Mouse (Mus musculus) forebrain, embryonic 10.5 days (tissue): ENCODE data around the gene Napa. TPM values are rescaled to one million over a fixed set of nuclear protein-coding genes. Genes with fewer than 3 reads are reported as not detected.
A peak's percentile ranks its signal among the peaks of the same experiment; 100 is the strongest.

ENCODE experiments used
- DNase-seq: peaks from one replicate; pipeline ENCODE4 v3.0.0-alpha.2; 2017; ENCODE audit warnings: low spot score; ENCODE audit errors: extremely low spot score
- H3K27ac ChIP-seq: fragments of 300-500 bp; sonication (generic); 2 replicates; pipeline ENCODE4 v1.5.1; 2016; ENCODE audit warnings: mild to moderate bottlenecking
- H3K27me3 ChIP-seq: fragments of 300-500 bp; sonication (generic); 2 replicates; pipeline ENCODE4 v1.6.1; 2016; ENCODE audit warnings: mild to moderate bottlenecking; ENCODE audit not compliant: poor library complexity, severe bottlenecking
- H3K36me3 ChIP-seq: fragments of 300-500 bp; sonication (generic); replicated peaks from 2 replicates; pipeline ENCODE4 v1.6.1; 2016; ENCODE audit warnings: mild to moderate bottlenecking, moderate library complexity
- H3K4me1 ChIP-seq: fragments of 300-500 bp; sonication (generic); 2 replicates; pipeline ENCODE4 v1.6.1; 2016
- H3K4me3 ChIP-seq: fragments of 300-500 bp; sonication (generic); 2 replicates; pipeline ENCODE4 v1.5.1; 2016; ENCODE audit warnings: mild to moderate bottlenecking, moderate library complexity
- H3K9me3 ChIP-seq: fragments of 300-500 bp; sonication (generic); 2 replicates; pipeline ENCODE4 v1.6.1; 2016; ENCODE audit warnings: mild to moderate bottlenecking, moderate library complexity
- WGBS: fragments of 180-500 bp; shearing (Covaris S2); methylation state at CpG from one replicate; pipeline ENCODE4 v1.1.7; 2016; 5-methylcytosine and 5-hydroxymethylcytosine counted together
- polyA plus RNA-seq: library from polyadenylated mRNA; unstranded; fragments of >200 nt; fragmentation: Nextera tagmentation; extraction: Ambion mirVana; gene quantifications from 2 replicates; pipeline ENCODE4 v1.2.1, GENCODE M21; 2016

Napa gene
- polyA plus RNA-seq, 1 experiment from 2014 or later = 171 TPM

DNA sequence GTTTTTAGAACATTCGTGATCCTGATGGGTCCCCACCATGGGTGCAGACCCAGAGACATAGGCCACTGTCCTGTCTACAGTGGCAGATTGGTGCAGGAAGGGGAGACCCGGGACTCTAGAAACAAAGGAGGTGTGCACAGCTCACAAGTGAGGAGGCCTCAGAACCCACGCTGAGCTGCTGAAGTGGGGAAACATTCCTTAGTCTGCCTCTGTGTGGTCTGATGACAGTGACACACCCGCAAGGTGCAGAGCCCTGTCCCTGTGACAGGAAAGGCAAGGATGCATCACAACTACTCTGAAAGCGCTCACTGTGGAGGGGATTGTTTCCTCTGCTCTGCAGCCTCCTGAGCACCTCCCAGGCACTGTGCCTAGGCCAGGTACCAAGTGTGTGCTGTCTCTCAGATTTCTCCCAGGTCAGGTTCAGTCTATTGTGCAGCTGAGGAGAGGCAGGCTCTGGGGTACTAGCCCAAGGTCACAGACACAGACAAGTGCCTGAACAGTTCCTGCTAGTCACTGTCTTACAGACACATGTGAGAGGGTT lies 4.5 kb downstream of the Napa start:
- peaks cover 61% of the 10 kb centered on the region for H3K36me3 ChIP-seq
- H3K4me3 ChIP-seq = no peak overlapping the region
- H3K27ac ChIP-seq = no peak overlapping the region
- peaks cover 31% of the 10 kb centered on the region for H3K4me1 ChIP-seq
- WGBS = 89% methylated on average over 5 of the region's 5 CpGs
- H3K27me3 ChIP-seq = no peaks in the 10 kb centered on the region
- no peak for DNase-seq
- no peaks in the 10 kb centered on the region for H3K9me3 ChIP-seq

DNA sequence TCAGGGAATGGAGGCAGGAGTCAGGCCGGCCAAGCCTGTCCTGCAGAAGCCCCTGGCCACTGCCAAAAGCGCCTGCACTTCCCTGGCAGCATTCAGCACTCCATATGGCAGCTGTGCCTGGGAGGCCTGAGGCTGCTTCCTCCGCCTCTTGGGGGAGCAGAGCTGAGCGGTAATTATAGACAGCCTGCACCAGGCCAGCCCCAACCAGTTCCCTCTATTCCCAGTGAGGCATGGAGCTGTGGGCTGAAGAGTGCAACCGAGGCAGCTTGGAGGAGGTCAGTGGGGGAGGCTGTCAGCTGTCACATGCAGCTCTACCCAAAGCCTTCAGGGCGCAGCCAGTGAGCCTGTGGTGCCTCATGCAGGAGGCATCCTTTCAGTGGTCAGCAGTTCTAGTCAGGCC lies 5.5 kb downstream of the Napa start:
- H3K27ac ChIP-seq = no peak overlapping the region
- H3K36me3 ChIP-seq = peaks cover 71% of the 10 kb centered on the region
- no peak overlapping the region for H3K4me3 ChIP-seq
- H3K4me1 ChIP-seq = peaks cover 28% of the 10 kb centered on the region
- H3K27me3 ChIP-seq = no peaks in the 10 kb centered on the region
- DNase-seq = no peak
- WGBS = 75% methylated on average over 6 of the region's 6 CpGs
- H3K9me3 ChIP-seq = no peaks in the 10 kb centered on the region

DNA sequence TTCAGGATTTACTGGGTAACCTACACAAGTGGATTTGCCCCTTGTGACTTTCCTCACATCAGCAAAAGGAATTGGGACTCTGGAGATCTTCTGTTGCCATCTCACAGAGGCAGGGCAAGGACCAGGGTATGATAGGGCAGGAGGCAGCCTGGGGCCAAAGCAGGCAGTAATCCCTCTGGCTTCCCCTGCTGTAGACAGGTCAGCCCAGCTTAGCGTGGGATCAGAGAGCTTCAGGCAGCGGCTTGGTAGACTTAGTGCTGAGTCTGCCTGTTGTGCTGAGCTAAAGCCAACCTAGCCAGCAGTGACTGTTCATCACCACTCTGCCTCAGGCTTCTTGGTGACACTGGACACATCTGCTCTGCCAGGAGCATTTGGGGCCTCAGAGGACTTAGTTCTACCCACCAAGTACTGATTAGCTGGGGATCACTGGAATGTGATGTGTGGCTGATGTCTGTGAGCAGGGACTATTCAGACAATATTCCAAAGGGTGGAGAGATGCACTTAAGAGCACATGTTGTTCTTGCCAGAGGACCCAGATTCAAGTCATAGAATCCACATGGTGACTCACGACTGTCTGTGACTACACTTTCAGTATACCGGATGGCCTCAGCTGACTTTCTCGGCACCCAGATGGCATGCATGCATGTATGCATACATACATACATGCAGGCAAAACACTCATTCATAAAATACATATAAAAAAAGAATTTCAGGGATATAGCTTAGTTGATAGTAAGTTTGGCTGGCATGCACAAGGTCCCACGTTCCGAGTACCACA lies 6.5 kb downstream of the Napa start:
- peaks cover 81% of the 10 kb centered on the region for H3K36me3 ChIP-seq
- no peak overlapping the region for H3K4me3 ChIP-seq
- H3K27ac ChIP-seq = no peak overlapping the region

DNA sequence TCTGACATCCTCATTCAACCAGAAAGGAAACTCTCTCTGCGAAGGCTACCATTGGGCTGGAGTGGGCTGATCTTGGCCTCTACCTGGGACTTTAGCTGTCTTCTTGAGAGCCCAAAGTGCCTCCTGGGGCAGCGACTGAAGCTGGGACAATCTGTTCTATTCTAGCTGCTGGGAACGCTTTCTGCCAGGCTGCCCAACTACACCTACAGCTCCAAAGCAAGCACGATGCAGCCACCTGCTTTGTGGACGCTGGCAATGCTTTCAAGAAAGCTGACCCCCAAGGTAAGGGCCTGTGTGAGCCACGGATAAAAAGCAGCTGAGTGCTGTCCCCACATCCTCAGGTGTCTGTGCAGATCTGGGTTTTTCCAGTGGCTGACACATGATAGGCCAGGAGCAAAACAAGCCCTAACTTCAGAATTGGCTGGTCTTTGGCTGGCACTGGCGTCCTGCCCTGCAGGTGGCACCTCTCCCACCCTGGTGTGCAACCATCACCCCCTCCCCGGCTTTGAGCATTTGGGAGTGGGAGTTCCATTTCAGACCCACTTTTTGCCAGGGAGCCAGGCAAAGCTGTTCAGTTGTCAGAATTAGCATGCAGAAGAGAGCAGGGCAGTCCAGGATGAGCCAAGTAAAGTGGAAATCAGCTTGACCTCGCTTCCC lies 10.8 kb downstream of the Napa start:
- H3K27ac ChIP-seq = no peak overlapping the region
- peaks cover 88% of the 10 kb centered on the region for H3K36me3 ChIP-seq
- 89% methylated on average over 9 of the region's 9 CpGs for WGBS
- DNase-seq = no peak
- H3K27me3 ChIP-seq = no peaks in the 10 kb centered on the region
- H3K4me3 ChIP-seq = no peak overlapping the region
- no peaks in the 10 kb centered on the region for H3K4me1 ChIP-seq
- no peaks in the 10 kb centered on the region for H3K9me3 ChIP-seq

More for the DNA sequence above, 6.5 kb downstream of the Napa start:
- Histone ChIP-seq H3K4me1 (peaks cover 18% of the 10 kb centered on the region), H3K27me3 (no peaks in the 10 kb centered on the region), H3K9me3 (no peaks in the 10 kb centered on the region)
- no peak for DNase-seq
- 90% methylated on average over 7 of the region's 7 CpGs for WGBS

DNA sequence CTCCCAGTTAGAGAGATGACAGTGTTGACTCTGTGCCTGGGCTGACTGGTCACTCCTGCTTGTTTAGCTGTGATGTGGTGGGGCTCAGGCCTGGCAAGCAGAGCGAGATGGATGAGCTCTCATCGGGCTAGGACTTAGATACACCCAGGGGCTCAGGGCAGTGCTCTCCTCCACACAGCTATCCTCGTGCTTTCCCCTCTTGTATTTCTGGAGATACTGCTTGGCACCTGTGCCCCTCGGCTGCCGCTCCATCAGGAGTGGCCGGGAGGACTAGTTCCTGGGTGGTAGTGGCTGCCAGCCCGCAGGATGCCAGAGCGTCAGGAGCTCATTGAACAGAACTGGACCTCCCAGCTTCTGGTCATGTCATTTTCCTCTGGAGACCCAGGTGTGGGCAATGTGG lies 11.9 kb downstream of the Napa start:
- Histone ChIP-seq H3K27me3 (no peaks in the 10 kb centered on the region), H3K36me3 (peaks cover 88% of the 10 kb centered on the region), H3K9me3 (no peaks in the 10 kb centered on the region), H3K4me1 (no peaks in the 10 kb centered on the region), H3K4me3 (no peak overlapping the region), H3K27ac (no peak overlapping the region)
- no peak for DNase-seq
- 96% methylated on average over 8 of the region's 8 CpGs for WGBS

DNA sequence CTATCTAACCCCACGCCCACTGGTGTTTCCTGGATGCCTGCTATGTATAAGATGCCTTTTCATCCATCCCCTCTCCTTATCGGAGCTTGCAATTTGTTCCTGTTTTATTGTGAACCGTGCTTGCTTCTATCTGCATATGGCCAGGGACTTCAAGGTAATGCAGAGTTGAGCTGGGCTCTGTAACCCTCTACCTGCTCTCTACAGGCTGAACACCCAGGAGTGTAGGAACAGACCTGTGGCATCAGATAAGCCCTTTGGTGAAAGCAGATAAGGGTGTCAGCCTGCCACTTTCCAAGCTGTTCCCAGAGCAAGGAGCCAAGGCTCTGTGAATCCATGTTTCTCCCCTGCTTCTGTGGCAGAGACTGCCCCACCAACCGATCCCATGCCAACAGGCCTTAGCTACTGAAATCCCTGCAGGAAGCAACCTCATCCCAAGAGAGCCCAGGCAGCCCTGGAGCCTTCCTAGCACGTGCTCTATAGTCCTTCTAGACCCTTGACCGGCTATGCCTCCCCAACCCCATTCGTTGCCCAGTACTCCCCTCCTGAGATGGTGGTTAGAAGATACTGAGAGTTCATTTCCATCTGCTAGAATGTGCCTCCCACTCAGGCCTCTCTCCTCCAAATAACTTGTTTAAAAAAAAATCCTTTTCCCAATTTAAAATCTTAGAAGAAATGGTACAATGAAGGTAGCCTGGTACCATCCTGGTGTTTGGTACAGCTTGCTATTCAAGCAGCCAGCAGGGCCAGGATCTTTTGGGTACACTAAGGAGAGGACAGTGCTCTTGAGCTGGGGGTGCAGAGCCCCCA lies 13.2 kb downstream of the Napa start:
- Histone ChIP-seq H3K27ac (no peak overlapping the region), H3K4me1 (no peaks in the 10 kb centered on the region), H3K27me3 (no peaks in the 10 kb centered on the region), H3K36me3 (peaks cover 96% of the 10 kb centered on the region), H3K9me3 (no peaks in the 10 kb centered on the region), H3K4me3 (no peak overlapping the region)
- no peak for DNase-seq
- 92% methylated on average over 7 of the region's 7 CpGs for WGBS

DNA sequence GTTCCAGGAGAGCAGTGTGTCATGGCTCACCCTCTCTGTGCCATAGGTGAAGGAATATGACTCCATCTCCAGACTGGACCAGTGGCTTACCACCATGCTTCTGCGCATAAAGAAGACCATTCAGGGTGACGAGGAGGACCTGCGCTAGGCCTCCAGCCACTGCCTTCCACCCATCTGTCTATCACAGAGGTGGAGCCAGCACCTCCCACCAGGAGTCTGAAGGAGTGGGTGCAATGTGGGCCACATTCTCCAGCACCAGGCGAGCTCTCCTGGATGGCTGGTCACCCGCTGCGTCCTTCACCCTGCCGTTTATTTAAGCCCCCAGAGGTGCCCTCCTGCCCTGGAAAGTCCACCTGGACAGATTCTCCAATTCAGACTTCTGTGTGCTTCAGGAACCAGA lies 18.2 kb downstream of the Napa start:
- Histone ChIP-seq H3K27me3 (no peaks in the 10 kb centered on the region), H3K4me1 (peaks cover 16% of the 10 kb centered on the region), H3K9me3 (no peaks in the 10 kb centered on the region), H3K36me3 (peaks cover 65% of the 10 kb centered on the region), H3K4me3 (no peak overlapping the region), H3K27ac (no peak overlapping the region)
- WGBS = 92% methylated on average over 7 of the region's 7 CpGs
- no peak for DNase-seq

DNA sequence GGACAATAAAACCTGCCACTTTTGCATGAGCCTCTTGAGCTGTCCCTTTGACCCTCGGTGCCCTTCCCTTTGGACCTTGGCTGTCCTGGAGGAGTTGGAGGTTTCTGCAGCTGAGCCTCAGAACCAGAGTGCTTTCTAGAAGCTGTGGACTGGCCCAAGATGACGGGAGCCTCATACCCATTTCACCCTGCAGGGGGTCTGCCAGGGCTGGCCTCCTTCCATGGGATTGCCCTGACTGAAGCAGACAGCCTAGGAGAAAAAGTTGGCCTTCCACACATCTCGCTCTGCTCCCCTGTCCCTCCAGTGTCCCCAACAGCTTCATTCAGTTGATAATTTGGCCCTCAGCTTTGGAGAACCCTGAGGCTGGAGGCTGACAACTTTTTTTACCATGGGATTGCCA lies 18.8 kb downstream of the Napa start:
- 91% methylated on average over 3 of the region's 3 CpGs for WGBS
- Histone ChIP-seq H3K36me3 (peaks cover 58% of the 10 kb centered on the region), H3K4me3 (no peak overlapping the region), H3K9me3 (no peaks in the 10 kb centered on the region), H3K27me3 (no peaks in the 10 kb centered on the region), H3K27ac (no peak overlapping the region), H3K4me1 (peaks cover 16% of the 10 kb centered on the region)
- DNase-seq = no peak

DNA sequence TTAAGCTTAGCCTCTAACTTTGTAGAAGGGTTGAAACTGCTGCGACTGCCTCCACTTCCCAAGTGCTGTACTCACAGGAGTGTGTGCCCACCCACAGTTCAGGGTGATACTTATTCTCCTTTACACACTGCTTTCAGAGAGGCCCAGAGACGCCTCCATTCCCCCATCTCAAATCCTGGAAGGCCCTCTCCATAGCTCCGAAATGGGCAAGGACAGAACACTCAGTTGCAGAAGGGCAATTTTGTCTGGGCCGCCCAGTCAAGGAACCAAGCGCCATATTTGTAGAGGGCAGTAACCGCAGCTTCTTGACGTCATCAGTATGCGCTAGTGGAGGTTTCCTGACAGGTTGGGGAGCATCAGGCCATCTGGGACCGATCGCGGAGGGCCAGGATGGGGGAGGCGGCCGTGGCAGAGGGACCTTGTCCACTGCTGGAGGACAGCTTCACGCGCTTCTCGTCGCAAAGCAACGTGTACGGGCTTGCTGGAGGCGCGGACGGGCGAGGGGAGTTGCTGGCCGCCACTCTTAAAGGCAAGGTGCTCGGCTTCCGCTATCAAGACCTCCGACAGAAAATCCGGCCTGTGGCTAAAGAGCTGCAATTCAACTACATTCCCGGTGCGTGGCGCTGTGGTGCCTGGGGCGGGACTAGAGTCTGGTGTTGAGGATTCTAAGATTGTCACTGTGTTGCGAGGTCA lies 21.5 kb downstream of the Napa start, which contains the start of gene Kptn:
Kptn (plus strand) TSS at position 327 of the 693 bp plus-strand sequence.
- peaks cover 16% of the 10 kb centered on the region for H3K4me1 ChIP-seq
- no peaks in the 10 kb centered on the region for H3K9me3 ChIP-seq
- peak; percentile 92 for DNase-seq
- H3K27me3 ChIP-seq = no peaks in the 10 kb centered on the region
- 2% methylated on average over 33 of the region's 33 CpGs for WGBS
- H3K27ac ChIP-seq = peak within 1 kb of the TSS; percentile 95
- peak within 1 kb of the TSS; percentile 79 for H3K4me3 ChIP-seq
- peaks cover 37% of the 10 kb centered on the region for H3K36me3 ChIP-seq

DNA sequence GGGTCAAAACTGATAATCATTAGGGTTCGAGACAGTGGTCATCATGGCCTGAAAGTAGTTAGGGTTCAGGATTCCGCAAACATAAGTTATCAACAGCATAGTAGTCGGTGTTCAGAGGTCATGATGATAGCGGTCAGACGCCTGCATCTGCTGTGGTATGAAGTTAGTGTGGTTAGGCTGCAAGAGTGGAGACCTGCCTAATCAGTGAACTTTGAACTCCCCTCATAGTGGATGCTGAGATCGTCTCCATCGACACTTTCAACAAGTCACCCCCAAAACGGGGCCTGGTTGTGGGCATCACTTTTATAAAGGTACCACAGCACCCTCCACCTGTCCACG lies 22.0 kb downstream of the Napa start:
- peaks cover 33% of the 10 kb centered on the region for H3K36me3 ChIP-seq
- no peaks in the 10 kb centered on the region for H3K27me3 ChIP-seq
- H3K4me3 ChIP-seq = peak overlapping the region; percentile 79
- DNase-seq = no peak
- no peaks in the 10 kb centered on the region for H3K9me3 ChIP-seq
- WGBS = 49% methylated on average over 9 of the region's 9 CpGs
- peak overlapping the region; percentile 95 for H3K27ac ChIP-seq
- peaks cover 16% of the 10 kb centered on the region for H3K4me1 ChIP-seq

DNA sequence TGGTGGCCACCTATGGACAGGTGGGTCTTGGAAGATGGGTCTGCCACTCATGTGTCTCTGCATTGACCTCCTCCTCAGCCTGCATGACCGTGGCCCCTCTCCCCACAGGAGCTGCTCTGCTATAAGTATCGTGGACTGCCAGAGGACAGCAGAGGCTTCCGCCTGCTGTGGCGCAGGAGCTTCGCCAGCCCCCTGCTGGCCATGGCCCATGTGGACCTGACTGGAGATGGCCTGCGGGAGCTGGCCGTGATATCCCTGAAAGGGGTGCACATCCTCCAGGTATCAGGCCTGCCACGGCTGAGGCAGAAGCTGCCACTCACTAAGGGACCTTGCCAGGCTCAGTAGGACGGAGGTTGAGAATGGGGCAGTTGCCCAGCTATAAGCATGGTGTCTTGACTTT lies 27.6 kb downstream of the Napa start:
- DNase-seq = no peak
- H3K4me1 ChIP-seq = peaks cover 23% of the 10 kb centered on the region
- no peaks in the 10 kb centered on the region for H3K9me3 ChIP-seq
- H3K27ac ChIP-seq = no peak overlapping the region
- H3K27me3 ChIP-seq = 0 out of 2 replicates have a peak, but pooled peaks cover 5% of the 10 kb centered on the region
- peaks cover 14% of the 10 kb centered on the region; the same call in 1 of the 2 replicates for H3K36me3 ChIP-seq
- H3K4me3 ChIP-seq = no peak overlapping the region
- WGBS = 83% methylated on average over 9 of the region's 9 CpGs

DNA sequence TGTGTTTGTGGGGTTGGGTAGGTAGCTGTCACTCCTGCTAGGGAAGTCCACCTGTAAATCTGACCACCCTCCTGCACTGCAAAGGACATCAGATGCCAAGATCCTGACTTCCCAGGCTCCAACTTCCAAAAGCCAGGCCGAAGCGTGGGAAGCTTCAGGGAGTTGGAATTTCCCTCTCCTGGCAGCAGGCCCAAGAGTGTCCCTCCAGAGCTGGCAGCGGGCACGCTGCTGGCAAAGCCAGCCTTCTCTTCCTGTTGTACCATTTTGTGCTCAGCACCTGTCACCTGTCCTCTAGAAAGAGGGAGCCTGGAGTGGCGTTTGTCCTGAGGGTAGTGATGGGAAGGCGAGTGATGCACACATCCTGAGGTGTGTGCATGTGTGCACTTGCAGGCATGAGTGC lies 30.1 kb downstream of the Napa start:
- no peak for DNase-seq
- Histone ChIP-seq H3K4me1 (peaks cover 47% of the 10 kb centered on the region), H3K9me3 (no peaks in the 10 kb centered on the region), H3K4me3 (no peak overlapping the region), H3K27ac (no peak overlapping the region), H3K36me3 (peaks cover 13% of the 10 kb centered on the region; the same call in 1 of the 2 replicates), H3K27me3 (peaks cover 18% of the 10 kb centered on the region)
- 91% methylated on average over 6 of the region's 6 CpGs for WGBS
